Mouse (Mus musculus) cerebral cortex, adult 2 months (tissue): ENCODE data around the gene Ntn4.

ENCODE experiments used
- WGBS: fragments of 180-500 bp; shearing (Covaris S2); methylation state at CpG from one replicate; pipeline ENCODE4 v1.1.7; 2018; 5-methylcytosine and 5-hydroxymethylcytosine counted together

Ntn4 gene

GRCm38 (mm10) chr10:93683896-93684295 is 43.4 kb downstream of the Ntn4 start:
- WGBS = 86% methylated on average over 4 of the region's 4 CpGs

- 94% methylated on average over 3 of the region's 3 CpGs for WGBS
Observed at GRCm38 (mm10) chr10:93685416-93685815, 44.9 kb downstream of the Ntn4 start.

GRCm38 (mm10) chr10:93686579-93686978 is 46.1 kb downstream of the Ntn4 start:
- WGBS = 97% methylated on average over 6 of the region's 6 CpGs

- 82% methylated on average over 3 of the region's 3 CpGs for WGBS
Observed at GRCm38 (mm10) chr10:93687781-93688180, 47.3 kb downstream of the Ntn4 start.

- 75% methylated on average over 26 of the region's 26 CpGs for WGBS
Observed at GRCm38 (mm10) chr10:93688306-93689171, 48.1 kb downstream of the Ntn4 start.

- WGBS = 67% methylated on average over 11 of the region's 11 CpGs
Observed at GRCm38 (mm10) chr10:93691344-93691743, 50.9 kb downstream of the Ntn4 start.

GRCm38 (mm10) chr10:93695043-93695791 is 54.7 kb downstream of the Ntn4 start:
- WGBS = 48% methylated on average over 21 of the region's 21 CpGs

GRCm38 (mm10) chr10:93696001-93696400 is 55.5 kb downstream of the Ntn4 start:
- 84% methylated on average over 4 of the region's 4 CpGs for WGBS

- 65% methylated on average over 10 of the region's 10 CpGs for WGBS
Observed at GRCm38 (mm10) chr10:93697866-93698483, 57.5 kb downstream of the Ntn4 start.

GRCm38 (mm10) chr10:93699689-93700478 is 59.4 kb downstream of the Ntn4 start:
- WGBS = 59% methylated on average over 10 of the region's 10 CpGs

- 30% methylated on average over 21 of the region's 21 CpGs for WGBS
Observed at GRCm38 (mm10) chr10:93700589-93701363, 60.3 kb downstream of the Ntn4 start.

- 92% methylated on average over 4 of the region's 4 CpGs for WGBS
Observed at GRCm38 (mm10) chr10:93703946-93704345, 63.5 kb downstream of the Ntn4 start.

GRCm38 (mm10) chr10:93707149-93708075 is 66.9 kb downstream of the Ntn4 start:
- WGBS = 41% methylated on average over 21 of the region's 21 CpGs

- WGBS = 75% methylated on average over 6 of the region's 6 CpGs
Observed at GRCm38 (mm10) chr10:93708076-93708473, 67.6 kb downstream of the Ntn4 start.

- WGBS = 95% methylated on average over 5 of the region's 5 CpGs
Observed at GRCm38 (mm10) chr10:93708515-93708914, 68.0 kb downstream of the Ntn4 start.

- WGBS = 89% methylated on average over 8 of the region's 8 CpGs
Observed at GRCm38 (mm10) chr10:93709536-93709935, 69.1 kb downstream of the Ntn4 start.

- WGBS = 90% methylated on average over 5 of the region's 5 CpGs
Observed at GRCm38 (mm10) chr10:93721625-93722337, 81.3 kb downstream of the Ntn4 start.

- WGBS = 30% methylated on average over 11 of the region's 11 CpGs
Observed at GRCm38 (mm10) chr10:93723942-93724542, 83.6 kb downstream of the Ntn4 start.

- 68% methylated on average over 5 of the region's 5 CpGs for WGBS
Observed at GRCm38 (mm10) chr10:93728131-93728530, 87.7 kb downstream of the Ntn4 start.
